Mouse (Mus musculus) myocyte (in vitro differentiated cells): ENCODE measurements around the gene Tmem203. TPM values are rescaled to one million over a fixed set of nuclear protein-coding genes. Genes with fewer than 3 reads are reported as not detected.
A peak's percentile ranks its signal among the peaks of the same experiment; 100 is the strongest.

Experiments
- H3K27me3 ChIP-seq: one replicate; pipeline ENCODE4 v1.6.1; 2011; ENCODE audit not compliant: control insufficient read depth, insufficient read depth, insufficient read length
- H3K36me3 ChIP-seq: one replicate; pipeline ENCODE4 v1.6.1; 2011; ENCODE audit not compliant: control insufficient read depth, insufficient read depth
- H3K4me2 ChIP-seq: one replicate; pipeline ENCODE4 v1.6.1; 2011; ENCODE audit warnings: low read depth, control low read depth
- H3K4me3 ChIP-seq: one replicate; pipeline ENCODE4 v1.5.1; 2011; ENCODE audit warnings: mild to moderate bottlenecking, control low read depth, moderate library complexity
- H3K79me2 ChIP-seq: one replicate; pipeline ENCODE4 v1.6.1; 2011; ENCODE audit not compliant: control insufficient read depth, insufficient read depth
- H3ac ChIP-seq: one replicate; pipeline ENCODE4 v1.6.1; 2011; ENCODE audit not compliant: control insufficient read depth, insufficient read length
- CEBPB ChIP-seq: IDR thresholded peaks from 2 replicates; pipeline ENCODE4 v1.6.1; 2011; ENCODE audit warnings: mild to moderate bottlenecking, moderate library complexity; ENCODE audit not compliant: poor library complexity, insufficient read depth, severe bottlenecking
- E2F4 ChIP-seq: IDR thresholded peaks from one replicate; pipeline ENCODE4 v1.6.1; 2011; ENCODE audit warnings: mild to moderate bottlenecking, control low read depth, moderate library complexity; ENCODE audit not compliant: insufficient read depth
- MAX ChIP-seq: IDR thresholded peaks from one replicate; pipeline ENCODE4 v1.6.1; 2011; ENCODE audit warnings: low read depth, mild to moderate bottlenecking, control low read depth
- MYOD1 ChIP-seq, 3 experiments: IDR thresholded peaks; one replicate each; pipeline ENCODE4 v1.6.1; 2011; ENCODE audit warnings: control low read depth in 2 of 3, low read depth in 2 of 3, mild to moderate bottlenecking in 2 of 3, moderate library complexity in 1 of 3; ENCODE audit not compliant: insufficient read length in 2 of 3, control insufficient read depth in 1 of 3
- MYOG ChIP-seq, 3 experiments: IDR thresholded peaks; one replicate each; pipeline ENCODE4 v1.6.1; 2011; ENCODE audit warnings: control low read depth in 2 of 3, low read depth in 2 of 3, mild to moderate bottlenecking in 2 of 3; ENCODE audit not compliant: insufficient read length in 2 of 3, control insufficient read depth in 1 of 3, insufficient read depth in 1 of 3
- POLR2A ChIP-seq: IDR thresholded peaks from one replicate; pipeline ENCODE4 v1.6.1; 2011; ENCODE audit warnings: low read depth, mild to moderate bottlenecking, control low read depth, moderate library complexity; ENCODE audit not compliant: insufficient read length
- POLR2AphosphoS2 ChIP-seq: IDR thresholded peaks from one replicate; pipeline ENCODE4 v1.6.1; 2011; ENCODE audit warnings: low read depth, control low read depth; ENCODE audit not compliant: insufficient read length
- REST ChIP-seq: IDR thresholded peaks from one replicate; pipeline ENCODE4 v1.6.1; 2011; ENCODE audit warnings: mild to moderate bottlenecking, control low read depth, moderate library complexity; ENCODE audit not compliant: insufficient read depth, insufficient read length
- SRF ChIP-seq: IDR thresholded peaks from one replicate; pipeline ENCODE4 v1.6.1; 2011; ENCODE audit warnings: low read depth; ENCODE audit not compliant: control insufficient read depth, insufficient read length
- TCF12 ChIP-seq: IDR thresholded peaks from one replicate; pipeline ENCODE4 v1.6.1; 2011; ENCODE audit warnings: mild to moderate bottlenecking, control low read depth; ENCODE audit not compliant: poor library complexity, insufficient read depth, severe bottlenecking
- TCF3 ChIP-seq: IDR thresholded peaks from one replicate; pipeline ENCODE4 v1.6.1; 2011; ENCODE audit warnings: low read depth, control low read depth; ENCODE audit not compliant: insufficient read length
- USF1 ChIP-seq: IDR thresholded peaks from one replicate; pipeline ENCODE4 v1.6.1; 2011; ENCODE audit warnings: low read depth, mild to moderate bottlenecking, control low read depth, moderate library complexity
- polyA plus RNA-seq: library from polyadenylated mRNA; unstranded; fragments of >200 nt; fragmentation: generic; extraction: Trizol; gene quantifications from one replicate; pipeline ENCODE4 v1.2.1, GENCODE M21; 2012; ENCODE audit warnings: missing spikeins

The Tmem203 gene
- polyA plus RNA-seq, 1 experiment, result 47.2 TPM

- H3K4me3 ChIP-seq, result no peak overlapping the region
- H3K4me2 ChIP-seq, result no peak overlapping the region
- TF ChIP-seq E2F4 (no peak), SRF (no peak), MAX (no peak), MYOD1 (IDR thresholded peaks at IDR 0.05; ENCODE audit: control insufficient read depth in 1 of 3, insufficient read length in 2 of 3, low read depth in 2 of 3) (no peak), REST (no peak), CEBPB (no peak), POLR2AphosphoS2 (no peak), TCF12 (no peak), USF1 (no peak), POLR2A (no peak), TCF3 (no peak), MYOG (IDR thresholded peaks at IDR 0.05; ENCODE audit: control insufficient read depth in 1 of 3, insufficient read depth in 1 of 3, insufficient read length in 2 of 3, low read depth in 2 of 3) (no peak)
- peaks cover 20% of the 10 kb centered on the region for H3K79me2 ChIP-seq
- no peaks in the 10 kb centered on the region for H3K36me3 ChIP-seq
- no peaks in the 10 kb centered on the region for H3K27me3 ChIP-seq
- H3ac ChIP-seq, result no peak overlapping the region
Observed at GRCm38 (mm10) chr2:25258887-25259286, 3.6 kb downstream of the Tmem203 start.

GRCm38 (mm10) chr2:25261870-25262269, 6.6 kb downstream of the Tmem203 start:
- TF ChIP-seq MAX, result no peak
- no peak for TF ChIP-seq CEBPB
- TF ChIP-seq E2F4, result no peak
- TF ChIP-seq POLR2A, result no peak
- no peak for TF ChIP-seq MYOG (IDR thresholded peaks at IDR 0.05; ENCODE audit: control insufficient read depth in 1 of 3, insufficient read depth in 1 of 3, insufficient read length in 2 of 3, low read depth in 2 of 3)
- TF ChIP-seq USF1, result no peak
- TF ChIP-seq MYOD1 (IDR thresholded peaks at IDR 0.05; ENCODE audit: control insufficient read depth in 1 of 3, insufficient read length in 2 of 3, low read depth in 2 of 3), result no peak
- no peak for TF ChIP-seq SRF
- no peak for TF ChIP-seq REST
- no peak for TF ChIP-seq POLR2AphosphoS2
- TF ChIP-seq TCF12, result no peak
- no peak for TF ChIP-seq TCF3
- Histone ChIP-seq H3K4me2 (peak overlapping the region; percentile 90), H3K4me3 (peak overlapping the region; percentile 28), H3ac (no peak overlapping the region), H3K79me2 (no peaks in the 10 kb centered on the region), H3K27me3 (no peaks in the 10 kb centered on the region), H3K36me3 (no peaks in the 10 kb centered on the region)

GRCm38 (mm10) chr2:25262291-25262767, 7.1 kb downstream of the Tmem203 start, which contains the start of gene Tprn:
Gene Tprn (plus strand): TSS chr2:25262618.
- TF ChIP-seq MYOD1 (IDR thresholded peaks at IDR 0.05; ENCODE audit: control insufficient read depth in 1 of 3, insufficient read length in 2 of 3, low read depth in 2 of 3) (no peak), MAX (no peak), SRF (peak; percentile 25), CEBPB (no peak), REST (no peak), POLR2AphosphoS2 (peak; percentile 31), TCF3 (no peak), MYOG (IDR thresholded peaks at IDR 0.05; ENCODE audit: control insufficient read depth in 1 of 3, insufficient read depth in 1 of 3, insufficient read length in 2 of 3, low read depth in 2 of 3) (no peak), POLR2A (peak; percentile 65), USF1 (no peak), TCF12 (no peak), E2F4 (no peak)
- Histone ChIP-seq H3ac (peak within 1 kb of the TSS; percentile 18), H3K27me3 (no peaks in the 10 kb centered on the region), H3K36me3 (no peaks in the 10 kb centered on the region), H3K79me2 (no peaks in the 10 kb centered on the region), H3K4me2 (peak within 1 kb of the TSS; percentile 90), H3K4me3 (peak within 1 kb of the TSS; percentile 28)

GRCm38 (mm10) chr2:25262795-25263622, 7.8 kb downstream of the Tmem203 start:
- Histone ChIP-seq H3K79me2 (no peaks in the 10 kb centered on the region), H3K4me3 (peak overlapping the region; percentile 28), H3K27me3 (no peaks in the 10 kb centered on the region), H3K36me3 (no peaks in the 10 kb centered on the region), H3K4me2 (peak overlapping the region; percentile 77), H3ac (peak overlapping the region; percentile 18)
- TF ChIP-seq POLR2A (no peak), E2F4 (no peak), CEBPB (no peak), REST (no peak), USF1 (no peak), MYOD1 (IDR thresholded peaks at IDR 0.05; ENCODE audit: control insufficient read depth in 1 of 3, insufficient read length in 2 of 3, low read depth in 2 of 3) (peak in 1 of 3 experiments; percentile 24), SRF (no peak), MYOG (IDR thresholded peaks at IDR 0.05; ENCODE audit: control insufficient read depth in 1 of 3, insufficient read depth in 1 of 3, insufficient read length in 2 of 3, low read depth in 2 of 3) (no peak)
